In the genomic region with DNA sequence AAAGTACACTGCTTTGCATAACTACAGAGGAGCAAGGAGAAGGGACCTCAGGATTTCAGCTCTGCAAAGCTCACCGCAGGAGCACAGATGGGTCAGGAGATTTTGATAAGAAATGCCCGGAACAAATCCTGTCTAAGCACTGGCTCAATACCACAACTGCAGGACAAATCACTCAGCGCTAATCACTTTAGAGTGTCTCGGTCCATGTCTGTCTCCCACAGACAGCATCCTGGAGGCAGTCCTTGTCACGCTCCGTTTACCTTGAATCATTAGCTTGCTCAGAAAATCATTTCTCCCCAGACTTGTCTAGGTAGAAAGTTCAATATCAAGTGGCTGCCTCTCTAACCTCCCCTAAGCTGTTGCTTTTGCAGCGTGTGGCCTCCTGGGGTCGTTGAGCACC, we compare ENCODE assay signal across 31 mouse cellular contexts. TPM values are rescaled to one million over a fixed set of nuclear protein-coding genes. Genes with fewer than 3 reads are reported as not detected.
A peak's percentile ranks its signal among the peaks of the same experiment; 100 is the strongest.
DNase-seq lines count a peak whose midpoint lies in the region; ATAC-seq and TF ChIP-seq lines count a peak whose summit lies in the region.
"Had no signal": no experiment of that assay in that cellular context is flagged by ENCODE, and none has a peak within 500 bp of the region (broad histone marks: within the 10 kb centered on the region; RNA-seq: fewer than 3 reads in every experiment).

No protein-coding gene starts in this region.

- POLR2A ChIA-PET in Patski (lab: Charles Lee): no interaction called here

- TF ChIP-seq CTCF in Patski (IDR thresholded peaks at IDR 0.05): no peak

- peak; percentile 12 to 18 for DNase-seq in kidney, postnatal 36 days
- DNase-seq in kidney, postnatal 14 days: no peak
- DNase-seq in Patski (ENCODE audit: low read depth, low spot score): peak; percentile 13
- peak; percentile 14 for DNase-seq in ZHBTc4 (ENCODE audit: low read depth, low spot score)
- DNase-seq in retina, postnatal 1 day: peak; percentile 56
- DNase-seq in cerebellum, postnatal 25 days: no peak
- DNase-seq: adrenal gland, adult 8-10 months; B cell, adult 2 months; cerebellum, adult 8-10 months; cerebellum, postnatal 36 days; gastrocnemius, adult 2 months; gastrocnemius, postnatal 36 days; heart, adult 18-20 months; heart, postnatal 36 days; liver, postnatal 0 days; lung, postnatal 4 days; right cerebral cortex, postnatal 4 days had no signal

- no peaks in the 10 kb centered on the region for H3K27me3 ChIP-seq in Patski
- H3K27me3 ChIP-seq: embryonic facial prominence, embryonic 12.5 days; hindbrain, embryonic 12.5 days; intestine, embryonic 15.5 days; liver, embryonic 12.5 days; megakaryocyte, embryonic 14.5 days had no signal

- CTCF ChIA-PET in Patski (lab: Charles Lee): no interaction called here

- ATAC-seq in Patski: peak; percentile 60
- ATAC-seq: forebrain, embryonic 16.5 days; hindbrain, postnatal 0 days; liver, embryonic 12.5 days; liver, postnatal 0 days had no signal

- in situ Hi-C loops in Patski (cut with MboI; ENCODE audit: low pct_unique_long_range_greater_than_20kb): no loop called here

RNA-seq across cellular contexts. Expression of a gene that starts 16.6 kb away (rescaled TPM):
- polyA plus RNA-seq in Patski (2021): 52.1 TPM

RNA-seq across cellular contexts. Expression of a gene that starts 27.6 kb away (rescaled TPM):
- not detected for polyA plus RNA-seq in Patski (2021)
- polyA plus RNA-seq: embryonic facial prominence, embryonic 12.5 days; forebrain, embryonic 16.5 days; heart, embryonic 11.5 days; heart, embryonic 16.5 days; hindbrain, embryonic 12.5 days; hindbrain, postnatal 0 days; limb, embryonic 14.5 days; liver, embryonic 12.5 days; liver, postnatal 0 days; lung, embryonic 16.5 days; neural tube, embryonic 14.5 days; spleen, adult 2 months; stomach, postnatal 0 days had no signal

RNA-seq across cellular contexts. Expression of a gene that starts 28.2 kb away (rescaled TPM):
- polyA plus RNA-seq in Patski (2021): not detected
- polyA plus RNA-seq: forebrain, embryonic 16.5 days; heart, embryonic 11.5 days; intestine, embryonic 15.5 days; liver, embryonic 12.5 days; liver, postnatal 0 days; stomach, postnatal 0 days had no signal

Comparison
In these comparisons a context has a peak if more than half of its experiments do, and no peak if none do; other contexts are left out.
1. DNase-seq: peak in kidney, postnatal 36 days (2 of 2), Patski (single experiment), ZHBTc4 (single experiment) and retina, postnatal 1 day (single experiment); none in kidney, postnatal 14 days (single experiment) and cerebellum, postnatal 25 days (0 of 2).